Mouse (Mus musculus) cerebellum, postnatal 14 days (tissue): ENCODE data around the gene Napb.
"Not testable (repeated sequence)": the region's sequence is repeated elsewhere in the genome, so short reads cannot be mapped to it uniquely, and the experiment has no call there.

Experiments
- DNase-seq, 2 experiments: peaks; one replicate each; pipeline ENCODE4 v3.0.0; 2021; ENCODE audit warnings: mixed read lengths in 2 of 2

The Napb gene

GRCm38 (mm10) chr2:148732327-148733000 lies at the start of gene Napb:
Gene Napb (minus strand): TSS chr2:148732467.
- DNase-seq = peak; percentile 95 to 97

- DNase-seq = no peak
Observed at GRCm38 (mm10) chr2:148781709-148782108, 49.4 kb upstream of the Napb start, which contains the start of gene 8030411F24Rik. Gene 8030411F24Rik (plus strand): TSS chr2:148782009.

- DNase-seq = not testable (repeated sequence)
Observed at GRCm38 (mm10) chr2:148771397-148771796, 39.1 kb upstream of the Napb start, which contains the start of gene Cst11. Gene Cst11 (minus strand): TSS chr2:148771497.

GRCm38 (mm10) chr2:148763648-148764388 lies 31.6 kb upstream of the Napb start:
- DNase-seq = no peak

- DNase-seq = no peak
Observed at GRCm38 (mm10) chr2:148754310-148754846, 22.1 kb upstream of the Napb start.

GRCm38 (mm10) chr2:148751893-148752813 lies 19.9 kb upstream of the Napb start:
- peak; percentile 86 to 89 for DNase-seq

- no peak for DNase-seq
Observed at GRCm38 (mm10) chr2:148750058-148750457, 17.8 kb upstream of the Napb start, which contains the start of gene Cstl1. Gene Cstl1 (plus strand): TSS chr2:148750358.

GRCm38 (mm10) chr2:148743846-148744407 lies 11.7 kb upstream of the Napb start:
- peak; percentile 38 to 52 for DNase-seq

GRCm38 (mm10) chr2:148743001-148743400 lies 10.7 kb upstream of the Napb start:
- peak; percentile 92 to 94 for DNase-seq

- peak; percentile 68 to 78 for DNase-seq
Observed at GRCm38 (mm10) chr2:148731614-148732326, 497 bp downstream of the Napb start.

- no peak for DNase-seq
Observed at GRCm38 (mm10) chr2:148719271-148719995, 12.8 kb downstream of the Napb start.

- DNase-seq = no peak
Observed at GRCm38 (mm10) chr2:148717072-148717471, 15.2 kb downstream of the Napb start.

- no peak for DNase-seq
Observed at GRCm38 (mm10) chr2:148712326-148712725, 19.9 kb downstream of the Napb start.

- DNase-seq = no peak
Observed at GRCm38 (mm10) chr2:148707202-148707530, 25.1 kb downstream of the Napb start.

- peak in 1 of 2 experiments; percentile 35 for DNase-seq
Observed at GRCm38 (mm10) chr2:148706409-148707201, 25.7 kb downstream of the Napb start.

- no peak for DNase-seq
Observed at GRCm38 (mm10) chr2:148698571-148698970, 33.7 kb downstream of the Napb start.

GRCm38 (mm10) chr2:148690781-148691180 lies 41.5 kb downstream of the Napb start:
- no peak for DNase-seq

GRCm38 (mm10) chr2:148690291-148690690 lies 42.0 kb downstream of the Napb start:
- no peak for DNase-seq

GRCm38 (mm10) chr2:148689444-148690140 lies 42.7 kb downstream of the Napb start:
- DNase-seq = no peak
